Mouse (Mus musculus): ENCODE measurements around the gene Lbhd2. TPM values are rescaled to one million over a fixed set of nuclear protein-coding genes. Genes with fewer than 3 reads are reported as not detected.

The Lbhd2 gene
- total RNA-seq, 2 experiments from 2014 or later = not detected

GRCm38 (mm10) chr12:111428961-111429911 lies 22.6 kb downstream of the Lbhd2 start:
- ATAC-seq (replicated peaks; ENCODE audit: low FRiP score, poor library complexity, severe bottlenecking) = peak; percentile 5; the same call in 1 of the 2 replicates

GRCm38 (mm10) chr12:111430049-111430867 lies 23.6 kb downstream of the Lbhd2 start:
- ATAC-seq (replicated peaks; ENCODE audit: low FRiP score, poor library complexity, severe bottlenecking) = no peak

GRCm38 (mm10) chr12:111430868-111431817 lies 24.5 kb downstream of the Lbhd2 start:
- no peak for ATAC-seq (replicated peaks; ENCODE audit: low FRiP score, poor library complexity, severe bottlenecking)

GRCm38 (mm10) chr12:111432097-111432496 lies 25.5 kb downstream of the Lbhd2 start:
- ATAC-seq (replicated peaks; ENCODE audit: low FRiP score, poor library complexity, severe bottlenecking) = no peak

- no peak for ATAC-seq (replicated peaks; ENCODE audit: low FRiP score, poor library complexity, severe bottlenecking)
Observed at GRCm38 (mm10) chr12:111432751-111433331, 26.2 kb downstream of the Lbhd2 start.

- no peak for ATAC-seq (replicated peaks; ENCODE audit: low FRiP score, poor library complexity, severe bottlenecking)
Observed at GRCm38 (mm10) chr12:111434164-111434744, 27.6 kb downstream of the Lbhd2 start.

- ATAC-seq (replicated peaks; ENCODE audit: low FRiP score, poor library complexity, severe bottlenecking) = peak; percentile 74
Observed at GRCm38 (mm10) chr12:111434745-111435327, 28.2 kb downstream of the Lbhd2 start.

- no peak for ATAC-seq (replicated peaks; ENCODE audit: low FRiP score, poor library complexity, severe bottlenecking)
Observed at GRCm38 (mm10) chr12:111436170-111436569, 29.6 kb downstream of the Lbhd2 start.

GRCm38 (mm10) chr12:111436640-111437039 lies 30.0 kb downstream of the Lbhd2 start:
- ATAC-seq (replicated peaks; ENCODE audit: low FRiP score, poor library complexity, severe bottlenecking) = no peak

- ATAC-seq (replicated peaks; ENCODE audit: low FRiP score, poor library complexity, severe bottlenecking) = 0 out of 2 replicates have a peak, but pooled peaks have one; percentile 26
Observed at GRCm38 (mm10) chr12:111437222-111437900, 30.8 kb downstream of the Lbhd2 start.

- ATAC-seq (replicated peaks; ENCODE audit: low FRiP score, poor library complexity, severe bottlenecking) = no peak
Observed at GRCm38 (mm10) chr12:111438850-111439249, 32.2 kb downstream of the Lbhd2 start.

GRCm38 (mm10) chr12:111440701-111441373 lies 34.2 kb downstream of the Lbhd2 start:
- no peak for ATAC-seq (replicated peaks; ENCODE audit: low FRiP score, poor library complexity, severe bottlenecking)

- ATAC-seq (replicated peaks; ENCODE audit: low FRiP score, poor library complexity, severe bottlenecking) = no peak
Observed at GRCm38 (mm10) chr12:111441523-111441922, 34.9 kb downstream of the Lbhd2 start.

- ATAC-seq (replicated peaks; ENCODE audit: low FRiP score, poor library complexity, severe bottlenecking) = peak; percentile 74
Observed at GRCm38 (mm10) chr12:111442309-111443010, 35.9 kb downstream of the Lbhd2 start, which contains the start of gene Tnfaip2. Tnfaip2 (plus strand) TSS chr12:111442469.

GRCm38 (mm10) chr12:111443011-111443870 lies 36.6 kb downstream of the Lbhd2 start:
- ATAC-seq (replicated peaks; ENCODE audit: low FRiP score, poor library complexity, severe bottlenecking) = peak; percentile 82

Data from erythroid progenitor cell, adult 5-6 weeks (primary cell).